Mouse (Mus musculus) C2C12 (cell line): ENCODE data around the gene Ccdc162. TPM values are rescaled to one million over a fixed set of nuclear protein-coding genes. Genes with fewer than 3 reads are reported as not detected.
A peak's percentile ranks its signal among the peaks of the same experiment; 100 is the strongest.

Experiments used
- H3K27me3 ChIP-seq: one replicate; pipeline ENCODE4 v1.6.1; 2011; ENCODE audit not compliant: control insufficient read depth, insufficient read depth, insufficient read length
- H3K36me3 ChIP-seq: one replicate; pipeline ENCODE4 v1.6.1; 2011; ENCODE audit not compliant: control insufficient read depth, insufficient read depth
- H3K4me3 ChIP-seq: one replicate; pipeline ENCODE4 v1.5.1; 2011; ENCODE audit warnings: mild to moderate bottlenecking, control low read depth; ENCODE audit not compliant: poor library complexity, insufficient read depth, severe bottlenecking
- H3K79me2 ChIP-seq: one replicate; pipeline ENCODE4 v1.6.1; 2011; ENCODE audit not compliant: control insufficient read depth, insufficient read depth
- H3K79me3 ChIP-seq: one replicate; pipeline ENCODE4 v1.6.1; 2011; ENCODE audit warnings: low read depth, control low read depth
- H3ac ChIP-seq: one replicate; pipeline ENCODE3; 2011; ENCODE audit warnings: low read depth; ENCODE audit not compliant: control insufficient read depth, insufficient read length
- CEBPB ChIP-seq: IDR thresholded peaks from one replicate; pipeline ENCODE4 v1.6.1; 2011; ENCODE audit warnings: low read depth, mild to moderate bottlenecking, control low read depth, moderate library complexity
- CTCF ChIP-seq: IDR thresholded peaks from one replicate; pipeline ENCODE4 v1.5.1; 2011; ENCODE audit not compliant: control insufficient read depth, insufficient read depth, insufficient read length
- FOSL1 ChIP-seq: IDR thresholded peaks from one replicate; pipeline ENCODE4 v1.8.0; 2011; ENCODE audit warnings: mild to moderate bottlenecking, low read length; ENCODE audit not compliant: poor library complexity, insufficient read depth, severe bottlenecking
- MAX ChIP-seq: IDR thresholded peaks from one replicate; pipeline ENCODE4 v1.6.1; 2011; ENCODE audit warnings: mild to moderate bottlenecking, control low read depth
- MYOD1 ChIP-seq: IDR thresholded peaks from one replicate; pipeline ENCODE4 v1.6.1; 2011; ENCODE audit warnings: low read depth; ENCODE audit not compliant: control insufficient read depth, insufficient read length
- MYOG ChIP-seq: IDR thresholded peaks from one replicate; pipeline ENCODE4 v1.6.1; 2011; ENCODE audit not compliant: control insufficient read depth, insufficient read length; ENCODE audit errors: extremely low read depth
- USF1 ChIP-seq: IDR thresholded peaks from one replicate; pipeline ENCODE4 v1.6.1; 2011; ENCODE audit warnings: low read depth, mild to moderate bottlenecking, control low read depth, moderate library complexity
- polyA plus RNA-seq: library from polyadenylated mRNA; unstranded; fragments of >200 nt; fragmentation: generic; extraction: Trizol; gene quantifications from one replicate; pipeline ENCODE4 v1.2.1, GENCODE M21; 2012; ENCODE audit warnings: missing spikeins

The Ccdc162 gene
- polyA plus RNA-seq, 1 experiment = 0.13 TPM

DNA sequence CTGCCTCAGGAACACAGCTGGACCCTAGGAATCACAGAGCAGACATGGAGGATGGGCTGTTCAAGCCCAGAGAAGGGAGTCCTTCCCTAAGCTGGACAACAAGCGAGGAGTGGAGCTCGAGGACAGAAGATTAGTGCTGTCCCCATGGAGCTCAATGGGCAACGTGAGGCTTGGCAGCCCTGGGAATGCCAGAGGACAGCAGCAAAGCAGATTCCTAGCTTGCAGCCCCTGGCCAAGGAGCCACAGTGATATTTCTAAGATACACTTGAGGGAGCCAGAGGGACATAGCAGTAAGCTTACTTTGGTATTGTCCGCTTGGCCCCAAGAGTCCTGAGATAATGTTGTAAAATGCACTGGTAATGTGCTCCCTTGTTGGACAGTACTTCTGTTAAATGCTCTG, 25.5 kb downstream of the Ccdc162 start:
- TF ChIP-seq CTCF = no peak
- no peak for TF ChIP-seq FOSL1
- Histone ChIP-seq H3K79me2 (no peaks in the 10 kb centered on the region), H3K36me3 (no peaks in the 10 kb centered on the region), H3K4me3 (no peak overlapping the region), H3ac (no peak overlapping the region), H3K79me3 (no peaks in the 10 kb centered on the region), H3K27me3 (peaks cover 26% of the 10 kb centered on the region)

DNA sequence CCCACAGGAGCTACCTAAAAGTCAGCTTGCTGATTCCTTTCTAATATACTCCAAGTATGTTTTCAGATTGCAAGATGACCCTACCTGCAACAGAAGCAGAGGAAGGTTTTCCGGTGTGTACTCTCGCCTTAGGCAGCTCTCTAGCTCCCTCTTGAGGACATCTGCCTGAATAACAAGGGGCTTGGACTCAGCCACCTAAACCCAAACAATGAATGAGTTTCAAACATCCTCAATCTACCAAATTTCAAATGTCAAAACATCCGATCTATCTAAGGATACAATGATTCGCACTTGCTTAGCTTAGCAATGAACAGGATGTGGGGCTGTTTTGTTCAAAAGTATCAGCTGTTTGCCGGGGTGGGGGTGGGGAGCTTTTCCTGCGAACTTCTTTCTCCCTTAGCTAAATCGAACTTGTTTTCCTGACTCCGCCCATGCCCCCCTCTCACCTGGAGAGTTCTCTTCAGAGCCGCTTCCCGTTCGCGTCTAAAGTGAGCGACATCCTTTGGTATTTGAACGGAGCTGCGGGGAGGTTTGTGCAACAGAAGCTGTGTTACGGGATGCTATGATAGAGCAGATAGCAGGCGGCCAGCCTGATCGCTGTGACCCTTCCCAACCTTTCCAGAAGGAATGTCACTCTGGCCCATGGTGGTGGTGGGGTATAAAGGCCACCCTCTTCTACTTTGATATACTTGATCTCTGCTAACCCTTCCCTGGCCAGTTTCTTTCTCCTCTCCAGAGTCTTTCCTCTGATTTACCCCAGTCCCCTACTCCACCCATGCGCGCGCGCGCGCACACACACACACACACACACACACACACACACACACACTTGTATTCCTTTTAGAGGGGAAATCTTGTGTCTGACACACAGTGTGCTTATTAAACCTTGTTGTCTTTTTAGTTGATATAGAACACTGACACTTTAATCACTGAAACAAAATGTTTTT, 26.2 kb downstream of the Ccdc162 start:
- Histone ChIP-seq H3ac (no peak overlapping the region), H3K4me3 (no peak overlapping the region), H3K27me3 (peaks cover 26% of the 10 kb centered on the region), H3K79me3 (no peaks in the 10 kb centered on the region), H3K36me3 (no peaks in the 10 kb centered on the region), H3K79me2 (no peaks in the 10 kb centered on the region)
- TF ChIP-seq MYOG (no peak), CTCF (peak; percentile 31)

GRCm38 (mm10) chr10:41684548-41684996, 31.9 kb downstream of the Ccdc162 start:
- Histone ChIP-seq H3K79me3 (no peaks in the 10 kb centered on the region), H3K79me2 (no peaks in the 10 kb centered on the region), H3K36me3 (no peaks in the 10 kb centered on the region), H3K27me3 (peaks cover 6% of the 10 kb centered on the region), H3K4me3 (no peak overlapping the region), H3ac (no peak overlapping the region)
- no peak for TF ChIP-seq CEBPB
- TF ChIP-seq MYOD1 = no peak
- TF ChIP-seq CTCF = no peak
- TF ChIP-seq USF1 = no peak
- TF ChIP-seq MYOG = no peak
- TF ChIP-seq FOSL1 = no peak
- no peak for TF ChIP-seq MAX

GRCm38 (mm10) chr10:41682546-41683393, 33.7 kb downstream of the Ccdc162 start:
- peak; percentile 42 for TF ChIP-seq CTCF
- TF ChIP-seq CEBPB = no peak
- H3ac ChIP-seq = no peak overlapping the region
- no peaks in the 10 kb centered on the region for H3K79me2 ChIP-seq
- no peak overlapping the region for H3K4me3 ChIP-seq
- H3K27me3 ChIP-seq = peaks cover 6% of the 10 kb centered on the region
- no peaks in the 10 kb centered on the region for H3K36me3 ChIP-seq
- no peaks in the 10 kb centered on the region for H3K79me3 ChIP-seq

- Histone ChIP-seq H3K27me3 (no peaks in the 10 kb centered on the region), H3ac (no peak overlapping the region), H3K36me3 (no peaks in the 10 kb centered on the region), H3K79me3 (no peaks in the 10 kb centered on the region), H3K79me2 (no peaks in the 10 kb centered on the region), H3K4me3 (no peak overlapping the region)
- TF ChIP-seq FOSL1 (no peak), CTCF (peak; percentile 86), USF1 (peak; percentile 85), MAX (no peak)
Measured at GRCm38 (mm10) chr10:41678746-41679360, 37.6 kb downstream of the Ccdc162 start.
